Mouse (Mus musculus) heart, postnatal 0 days (tissue): ENCODE results near the gene Slc27a2.

ENCODE experiments used
- CTCF ChIP-seq: IDR thresholded peaks from 2 replicates; pipeline ENCODE4 v1.5.1; 2016; ENCODE audit warnings: antibody characterized with exemption, control low read depth, low read depth
- EP300 ChIP-seq: IDR thresholded peaks from 2 replicates; pipeline ENCODE4 v1.6.1; 2016; ENCODE audit warnings: antibody characterized with exemption, low read depth

- TF ChIP-seq EP300 = no peak
- TF ChIP-seq CTCF = no peak
These were observed 11.7 kb upstream of the Slc27a2 start for GRCm38 (mm10) chr2:126540390-126540925.
